Mouse (Mus musculus): ENCODE measurements around the gene Lmf1.

DNA sequence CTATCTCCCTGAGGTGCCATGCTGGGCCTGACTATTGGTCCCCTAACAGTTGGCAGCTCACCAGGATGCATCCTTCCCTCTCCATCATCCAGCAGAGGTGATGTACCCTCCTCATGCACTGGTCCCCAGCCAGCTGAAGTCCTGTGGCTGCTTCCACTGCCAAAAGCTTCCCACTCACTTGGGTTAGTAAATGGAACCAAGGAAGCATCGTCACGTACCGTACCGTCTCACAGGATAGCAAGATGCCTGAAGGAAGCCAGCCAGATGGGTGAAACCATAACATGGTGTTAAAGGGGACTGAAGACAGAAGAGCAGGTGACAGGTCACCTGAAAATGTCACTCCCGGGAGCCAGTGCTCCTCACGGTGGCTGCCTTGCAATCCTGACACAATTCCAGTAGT is 86.6 kb downstream of the Lmf1 start:
- TF ChIP-seq CTCF (IDR thresholded peaks at IDR 0.05; ENCODE audit: extremely low read depth, insufficient read length, insufficient replicate concordance, low read depth, low read length) (no peak), POLR2A (IDR thresholded peaks at IDR 0.05; ENCODE audit: low read depth, low read length) (no peak)
